Mouse (Mus musculus) brain, embryonic 14.5 days (tissue): ENCODE results near the gene Rab11a. TPM values are rescaled to one million over a fixed set of nuclear protein-coding genes. Genes with fewer than 3 reads are reported as not detected.
"Not testable (repeated sequence)": the region's sequence is repeated elsewhere in the genome, so short reads cannot be mapped to it uniquely, and the experiment has no call there.

ENCODE experiments used
- DNase-seq: peaks from one replicate; pipeline ENCODE4 v3.0.0-alpha.2; 2011; ENCODE audit warnings: low read depth
- CTCF ChIP-seq: fragments of 200-500 bp; IDR thresholded peaks from 2 replicates; pipeline ENCODE4 v1.5.1; 2012; ENCODE audit warnings: inconsistent platforms, mild to moderate bottlenecking, moderate library complexity, borderline replicate concordance; ENCODE audit not compliant: insufficient read depth, insufficient read length; ENCODE audit errors: extremely low read depth
- POLR2A ChIP-seq: fragments of 200-500 bp; IDR thresholded peaks from 2 replicates; pipeline ENCODE4 v1.6.1; 2012; ENCODE audit warnings: mild to moderate bottlenecking, inconsistent platforms, borderline replicate concordance; ENCODE audit not compliant: poor library complexity, insufficient read depth, insufficient read length, severe bottlenecking; ENCODE audit errors: extremely low read depth
- polyA plus RNA-seq: library from polyadenylated mRNA; depleted of rRNA; stranded (reverse); fragments of >200 nt; gene quantifications from 2 replicates; pipeline ENCODE4 v1.2.3, GENCODE M21; 2012; rRNA removed

Rab11a gene
- polyA plus RNA-seq, 1 experiment = 306 TPM

GRCm38 (mm10) chr9:64687122-64688014 is 50.2 kb downstream of the Rab11a start:
- TF ChIP-seq POLR2A (no peak), CTCF (no peak)
- peak; percentile 51 for DNase-seq

- not testable (repeated sequence) for DNase-seq
These were observed 65.9 kb downstream of the Rab11a start for GRCm38 (mm10) chr9:64671341-64672319.

DNA sequence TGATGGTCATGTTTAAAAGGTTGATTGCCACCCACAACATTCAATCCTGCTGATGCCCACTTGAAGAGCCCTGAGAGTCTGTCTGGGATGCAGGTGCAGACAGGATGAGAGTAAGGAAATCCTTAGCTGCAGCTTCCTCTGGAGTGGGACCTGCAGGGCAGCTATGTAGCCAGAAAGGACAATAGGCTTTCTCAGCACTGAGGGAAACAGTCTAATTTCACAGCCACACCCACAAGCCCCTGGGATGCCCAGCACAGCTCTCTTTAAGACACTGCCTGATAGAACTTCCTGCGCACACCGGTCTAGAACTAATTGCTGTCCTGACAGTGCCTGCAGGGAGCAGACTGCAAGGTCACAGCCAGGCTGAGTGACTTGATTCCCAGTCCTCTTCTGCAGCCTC is 69.6 kb downstream of the Rab11a start:
- DNase-seq = no peak
- no peak for TF ChIP-seq POLR2A
- TF ChIP-seq CTCF = no peak

DNA sequence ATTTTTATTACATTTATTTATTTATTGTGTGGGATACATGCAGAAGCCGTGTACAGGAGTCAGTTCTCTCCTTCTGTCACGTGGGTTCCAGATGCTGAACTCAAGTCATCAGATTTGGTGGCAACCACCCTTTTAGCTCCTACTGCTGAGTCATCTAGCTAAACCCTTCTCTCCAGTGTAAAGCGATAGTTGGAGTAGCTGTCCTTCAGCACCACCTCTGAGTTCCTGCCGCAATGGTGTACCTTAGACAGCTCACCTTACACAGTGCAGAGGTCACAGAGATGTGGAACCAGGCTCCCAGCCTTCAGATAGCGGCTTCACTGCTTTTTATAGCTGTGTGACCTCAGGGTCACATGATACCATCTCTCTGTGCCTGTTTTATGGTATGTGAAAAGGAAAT is 70.0 kb downstream of the Rab11a start:
- TF ChIP-seq POLR2A (no peak), CTCF (no peak)
- DNase-seq = no peak

- TF ChIP-seq POLR2A (no peak), CTCF (no peak)
- DNase-seq = no peak
These were observed 71.0 kb downstream of the Rab11a start for GRCm38 (mm10) chr9:64666549-64666948.

Other genes with a start within 250 kb of the Rab11a start
- 12.1 and 14.3 TPM in 2 replicates for gene Dennd4a, start 73.6 kb upstream of the Rab11a start, polyA plus RNA-seq
- gene Slc24a1, start 213.8 kb upstream of the Rab11a start, polyA plus RNA-seq = 0.05 and 0.11 TPM in 2 replicates
- gene Ints14, start 223.1 kb upstream of the Rab11a start, polyA plus RNA-seq = 33.5 and 35.6 TPM in 2 replicates